Mouse (Mus musculus) embryonic facial prominence, embryonic 12.5 days (tissue): ENCODE results near the gene Hspb8. TPM values are rescaled to one million over a fixed set of nuclear protein-coding genes. Genes with fewer than 3 reads are reported as not detected.

Experiments
- ATAC-seq: fragments of 200-750 bp; cut with Nextera tagmentation; 2 replicates; pipeline ENCODE4 v1.8.0; 2017; ENCODE audit not compliant: insufficient number of reproducible peaks, insufficient read depth, low FRiP score, low TSS enrichment
- H3K27ac ChIP-seq: fragments of 300-500 bp; sonication (generic); 2 replicates; pipeline ENCODE4 v1.5.1; 2016; ENCODE audit warnings: mild to moderate bottlenecking
- H3K27me3 ChIP-seq: fragments of 300-500 bp; sonication (generic); 2 replicates; pipeline ENCODE4 v1.6.1; 2016; ENCODE audit warnings: mild to moderate bottlenecking, moderate library complexity
- H3K36me3 ChIP-seq: fragments of 300-500 bp; sonication (generic); 2 replicates; pipeline ENCODE4 v1.6.1; 2016; ENCODE audit warnings: mild to moderate bottlenecking
- H3K4me1 ChIP-seq: fragments of 300-500 bp; sonication (generic); 2 replicates; pipeline ENCODE4 v1.6.1; 2016
- H3K4me2 ChIP-seq: fragments of 300-500 bp; sonication (generic); replicated peaks from 2 replicates; pipeline ENCODE4 v1.6.1; 2016; ENCODE audit warnings: mild to moderate bottlenecking, moderate library complexity
- H3K4me3 ChIP-seq: fragments of 300-500 bp; sonication (generic); 2 replicates; pipeline ENCODE4 v1.5.1; 2016; ENCODE audit warnings: mild to moderate bottlenecking
- H3K9ac ChIP-seq: fragments of 300-500 bp; sonication (generic); 2 replicates; pipeline ENCODE4 v1.6.1; 2016; ENCODE audit warnings: mild to moderate bottlenecking, moderate library complexity
- H3K9me3 ChIP-seq: fragments of 300-500 bp; sonication (generic); 2 replicates; pipeline ENCODE4 v1.6.1; 2016; ENCODE audit warnings: mild to moderate bottlenecking, moderate library complexity
- WGBS: fragments of 180-500 bp; shearing (Covaris S2); methylation state at CpG from one replicate; pipeline ENCODE4 v1.1.7; 2016; 5-methylcytosine and 5-hydroxymethylcytosine counted together
- polyA plus RNA-seq: library from polyadenylated mRNA; unstranded; fragments of >200 nt; fragmentation: Nextera tagmentation; extraction: Ambion mirVana; gene quantifications from 2 replicates; pipeline ENCODE4 v1.2.1, GENCODE M21; 2016

Hspb8 gene
- 7.5 and 8.1 TPM in 2 replicates for polyA plus RNA-seq

- peaks cover 20% of the 10 kb centered on the region for H3K4me1 ChIP-seq
- 0 out of 2 replicates have a peak within 1 kb of the TSS, but pooled peaks have one; percentile 46 for H3K27ac ChIP-seq
- no peaks in the 10 kb centered on the region; the same call in 1 of the 2 replicates for H3K27me3 ChIP-seq
- no peaks in the 10 kb centered on the region for H3K9me3 ChIP-seq
- H3K9ac ChIP-seq = peak within 1 kb of the TSS; percentile 24; the same call in 1 of the 2 replicates
- ATAC-seq = no peak; the same call in 1 of the 2 replicates
- no peaks in the 10 kb centered on the region for H3K36me3 ChIP-seq
- WGBS = 0% methylated on average over 16 of the region's 20 CpGs
- H3K4me2 ChIP-seq = peak within 1 kb of the TSS; percentile 58
- H3K4me3 ChIP-seq = peak within 1 kb of the TSS; percentile 30
Measured at GRCm38 (mm10) chr5:116422699-116423201, at the start of gene Hspb8. Gene Hspb8 (minus strand): TSS chr5:116422864.

DNA sequence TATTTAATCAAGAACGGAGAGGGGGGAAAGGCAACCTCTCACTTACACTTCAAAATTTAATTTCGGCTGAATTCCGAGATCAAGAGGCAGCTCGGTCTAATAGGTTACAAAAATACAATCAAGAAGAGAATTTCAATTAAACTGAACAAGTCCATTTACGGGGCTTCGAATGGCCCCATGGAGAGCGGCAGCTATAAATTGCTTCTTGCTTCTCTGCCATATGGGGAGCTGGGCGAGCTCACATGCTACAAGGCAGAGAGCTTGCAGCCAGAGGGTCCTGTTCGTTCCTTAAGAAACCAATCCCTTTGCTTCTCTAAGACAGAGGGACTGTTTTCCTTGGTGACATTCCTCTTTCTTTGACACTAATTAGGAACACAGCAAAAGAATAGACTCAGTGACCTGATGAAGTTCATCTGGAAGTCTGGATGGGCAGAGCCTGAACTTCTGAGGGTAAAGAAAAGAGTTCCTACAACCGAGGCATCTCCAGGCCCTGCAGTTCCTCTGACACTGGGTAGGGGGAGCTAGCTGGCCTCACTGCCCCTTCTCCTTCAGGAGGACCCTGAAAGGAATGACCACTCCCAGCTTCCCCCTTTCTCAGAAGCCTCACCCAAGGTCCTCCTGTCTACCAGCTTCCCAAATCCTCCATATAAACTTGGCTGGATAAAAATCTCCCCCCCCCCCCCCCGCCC is 38.8 kb upstream of the Hspb8 start:
- Histone ChIP-seq H3K27ac (no peak overlapping the region), H3K4me3 (no peak overlapping the region), H3K4me2 (no peak overlapping the region), H3K9me3 (peaks cover 5% of the 10 kb centered on the region; the same call in 1 of the 2 replicates), H3K9ac (no peak overlapping the region), H3K4me1 (0 out of 2 replicates have a peak, but pooled peaks cover 5% of the 10 kb centered on the region), H3K27me3 (no peaks in the 10 kb centered on the region), H3K36me3 (no peaks in the 10 kb centered on the region)
- no peak for ATAC-seq
- 36% methylated on average over 11 of the region's 11 CpGs for WGBS

DNA sequence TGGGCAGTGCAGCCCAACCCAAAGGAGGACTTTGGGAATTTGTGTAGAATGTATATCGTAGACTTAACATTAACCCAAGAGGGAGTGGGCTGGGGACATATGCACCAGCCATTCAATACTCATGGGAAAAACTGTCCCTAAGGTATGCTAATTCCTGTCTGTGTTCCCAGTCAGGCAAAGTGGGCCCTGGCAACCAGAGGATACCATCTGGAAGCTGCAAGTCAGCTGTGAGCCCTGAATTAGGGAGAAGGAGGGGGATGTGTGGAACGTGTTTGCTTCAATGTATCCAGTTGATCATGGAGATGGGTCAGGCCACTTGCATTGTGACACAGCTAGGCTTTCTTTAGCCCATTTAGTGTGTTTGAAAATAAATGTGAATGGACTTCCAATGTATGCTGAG is 37.3 kb upstream of the Hspb8 start:
- Histone ChIP-seq H3K27ac (no peak overlapping the region), H3K9me3 (no peaks in the 10 kb centered on the region), H3K9ac (no peak overlapping the region), H3K4me2 (no peak overlapping the region), H3K36me3 (no peaks in the 10 kb centered on the region), H3K4me1 (0 out of 2 replicates have a peak, but pooled peaks cover 5% of the 10 kb centered on the region), H3K4me3 (no peak overlapping the region), H3K27me3 (no peaks in the 10 kb centered on the region)
- 68% methylated on average over 2 of the region's 2 CpGs for WGBS
- ATAC-seq = no peak

- no peaks in the 10 kb centered on the region for H3K27me3 ChIP-seq
- H3K9ac ChIP-seq = no peak overlapping the region
- H3K4me1 ChIP-seq = 0 out of 2 replicates have a peak, but pooled peaks cover 5% of the 10 kb centered on the region
- no peaks in the 10 kb centered on the region for H3K36me3 ChIP-seq
- WGBS = 79% methylated on average over 7 of the region's 7 CpGs
- no peak for ATAC-seq
- H3K4me3 ChIP-seq = no peak overlapping the region
- no peaks in the 10 kb centered on the region for H3K9me3 ChIP-seq
- H3K4me2 ChIP-seq = no peak overlapping the region
- H3K27ac ChIP-seq = no peak overlapping the region
Measured at GRCm38 (mm10) chr5:116457791-116458190, 35.1 kb upstream of the Hspb8 start.

GRCm38 (mm10) chr5:116456796-116457515 is 34.3 kb upstream of the Hspb8 start:
- 24% methylated on average over 10 of the region's 10 CpGs for WGBS
- H3K36me3 ChIP-seq = no peaks in the 10 kb centered on the region
- H3K9ac ChIP-seq = no peak overlapping the region
- ATAC-seq = no peak
- H3K27me3 ChIP-seq = no peaks in the 10 kb centered on the region
- peak overlapping the region; percentile 5; the same call in 1 of the 2 replicates for H3K4me2 ChIP-seq
- no peak overlapping the region for H3K4me3 ChIP-seq
- H3K9me3 ChIP-seq = no peaks in the 10 kb centered on the region
- H3K4me1 ChIP-seq = 0 out of 2 replicates have a peak, but pooled peaks cover 5% of the 10 kb centered on the region
- H3K27ac ChIP-seq = no peak overlapping the region

- H3K4me1 ChIP-seq = peaks cover 7% of the 10 kb centered on the region; the same call in 1 of the 2 replicates
- no peak overlapping the region for H3K27ac ChIP-seq
- 0 out of 2 replicates have a peak overlapping the region, but pooled peaks have one; percentile 30 for H3K9ac ChIP-seq
- H3K9me3 ChIP-seq = no peaks in the 10 kb centered on the region
- peak overlapping the region; percentile 51 for H3K4me2 ChIP-seq
- 0 out of 2 replicates have a peak, but pooled peaks cover 7% of the 10 kb centered on the region for H3K27me3 ChIP-seq
- H3K36me3 ChIP-seq = no peaks in the 10 kb centered on the region
- 4% methylated on average over 27 of the region's 27 CpGs for WGBS
- H3K4me3 ChIP-seq = peak overlapping the region; percentile 29
- ATAC-seq = no peak
Measured at GRCm38 (mm10) chr5:116453401-116453851, 30.8 kb upstream of the Hspb8 start.

DNA sequence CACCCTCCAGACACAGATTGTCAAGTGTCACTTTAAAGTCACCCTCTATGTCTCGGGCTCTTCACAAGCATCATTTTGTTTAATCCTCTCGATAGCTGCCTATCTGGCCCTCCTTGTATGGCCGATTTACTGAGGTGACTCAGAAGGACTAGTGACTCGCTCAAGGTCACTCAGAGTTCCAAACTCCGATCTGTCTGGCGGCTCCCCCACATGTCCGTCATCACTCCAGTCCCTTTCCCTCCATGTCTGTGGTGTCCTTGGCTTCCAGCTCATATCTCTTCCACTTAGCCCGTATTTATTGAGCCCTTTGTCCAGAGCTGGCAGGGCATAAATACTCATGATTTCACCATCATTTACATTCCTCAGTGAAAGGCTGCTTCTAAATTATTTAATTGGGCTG is 28.2 kb upstream of the Hspb8 start:
- H3K27me3 ChIP-seq = peaks cover 18% of the 10 kb centered on the region
- WGBS = 86% methylated on average over 8 of the region's 8 CpGs
- no peak for ATAC-seq

DNA sequence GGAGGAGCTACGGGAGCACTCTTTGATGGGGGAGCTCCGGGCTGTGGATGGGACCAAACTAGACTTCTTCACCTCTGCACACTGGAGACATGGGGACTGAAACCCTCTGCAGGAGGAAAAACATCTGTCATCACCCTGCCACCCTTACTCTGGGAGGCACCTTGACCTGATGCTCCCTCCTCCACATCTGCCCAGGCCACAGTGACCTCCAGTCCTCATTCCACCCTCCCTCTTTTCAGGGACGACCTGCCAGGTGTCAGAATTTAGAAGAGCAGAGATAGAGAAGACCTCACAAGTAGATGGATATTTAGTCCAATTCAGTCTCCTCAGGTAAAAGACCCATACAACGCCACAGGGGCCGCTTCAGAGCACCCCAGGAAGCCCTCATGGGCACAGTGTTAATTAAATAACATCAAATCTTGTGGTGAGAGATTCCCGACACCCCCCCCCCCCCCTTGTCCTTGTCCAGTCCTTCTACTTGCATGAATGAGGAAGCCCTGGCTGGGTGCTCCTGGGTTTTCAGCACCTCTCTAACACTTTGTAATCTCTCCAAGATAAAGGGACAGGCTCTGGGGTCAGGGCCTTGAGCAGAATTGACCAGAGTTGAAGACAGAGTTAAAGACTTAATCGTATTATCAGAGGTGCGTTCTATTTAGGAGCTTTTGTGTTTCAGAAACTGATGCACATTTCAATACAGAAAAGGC is 27.0 kb upstream of the Hspb8 start:
- no peak overlapping the region for H3K4me3 ChIP-seq
- no peaks in the 10 kb centered on the region for H3K9me3 ChIP-seq
- peak; percentile 49; the same call in 1 of the 2 replicates for ATAC-seq
- H3K4me1 ChIP-seq = peaks cover 15% of the 10 kb centered on the region
- H3K4me2 ChIP-seq = no peak overlapping the region
- H3K27me3 ChIP-seq = peaks cover 18% of the 10 kb centered on the region
- WGBS = 58% methylated on average over 8 of the region's 8 CpGs
- no peaks in the 10 kb centered on the region for H3K36me3 ChIP-seq
- no peak overlapping the region for H3K27ac ChIP-seq
- H3K9ac ChIP-seq = no peak overlapping the region

More for the DNA sequence above, 28.2 kb upstream of the Hspb8 start:
- H3K36me3 ChIP-seq = no peaks in the 10 kb centered on the region
- H3K4me1 ChIP-seq = peaks cover 15% of the 10 kb centered on the region
- H3K27ac ChIP-seq = no peak overlapping the region
- no peak overlapping the region for H3K9ac ChIP-seq
- no peak overlapping the region for H3K4me2 ChIP-seq
- no peaks in the 10 kb centered on the region for H3K9me3 ChIP-seq
- no peak overlapping the region for H3K4me3 ChIP-seq

- Histone ChIP-seq H3K4me1 (peaks cover 15% of the 10 kb centered on the region), H3K9me3 (no peaks in the 10 kb centered on the region), H3K4me3 (no peak overlapping the region), H3K36me3 (no peaks in the 10 kb centered on the region), H3K27me3 (peaks cover 22% of the 10 kb centered on the region), H3K9ac (no peak overlapping the region), H3K27ac (no peak overlapping the region), H3K4me2 (peak overlapping the region; percentile 24)
- 6% methylated on average over 11 of the region's 11 CpGs for whole genome bisulfite sequencing
- ATAC-seq = no peak
Measured at GRCm38 (mm10) chr5:116448409-116449191, 25.9 kb upstream of the Hspb8 start.

DNA sequence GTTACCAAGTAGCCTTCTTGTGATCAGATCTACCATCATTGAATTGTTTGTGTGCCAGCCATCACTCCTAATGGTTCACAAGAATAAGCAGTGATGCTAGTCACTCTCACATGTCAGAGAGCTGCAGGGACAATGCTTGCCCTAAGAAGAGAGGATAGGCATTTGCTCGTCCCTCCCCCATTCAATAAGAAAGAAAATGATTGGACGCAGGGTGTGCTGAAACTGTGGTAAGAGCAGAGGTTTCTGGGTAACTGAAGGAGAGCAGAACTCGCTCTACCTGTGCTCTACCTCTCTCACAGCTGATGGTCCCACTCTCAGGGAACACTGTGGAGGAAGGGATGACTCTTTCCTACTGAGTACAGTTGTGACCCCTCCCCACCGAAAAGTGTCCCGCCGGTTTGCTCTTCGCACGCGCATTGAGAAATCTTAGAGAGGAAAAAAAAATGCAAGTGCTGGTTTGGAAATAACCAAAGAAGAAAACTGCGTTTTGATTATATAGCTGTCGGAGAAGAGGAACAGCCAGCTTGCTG is 25.2 kb upstream of the Hspb8 start:
- H3K27me3 ChIP-seq = peaks cover 22% of the 10 kb centered on the region
- 33% methylated on average over 11 of the region's 11 CpGs for WGBS

More for the DNA sequence above, 25.2 kb upstream of the Hspb8 start:
- Histone ChIP-seq H3K4me3 (0 out of 2 replicates have a peak overlapping the region, but pooled peaks have one; percentile 10), H3K9ac (no peak overlapping the region), H3K9me3 (no peaks in the 10 kb centered on the region), H3K36me3 (no peaks in the 10 kb centered on the region), H3K4me2 (peak overlapping the region; percentile 24), H3K27ac (no peak overlapping the region), H3K4me1 (peaks cover 15% of the 10 kb centered on the region)
- ATAC-seq = no peak
